Mouse (Mus musculus) B cell, adult 67 days (primary cell): ENCODE data around the gene Klf15. TPM values are rescaled to one million over a fixed set of nuclear protein-coding genes. Genes with fewer than 3 reads are reported as not detected.

Source experiments
- total RNA-seq, 2 experiments: library from RNA; stranded (reverse); gene quantifications; 4 replicates each; pipeline ENCODE4 v1.2.4; 2023

Gene Klf15
- total RNA-seq = not detected

DNA sequence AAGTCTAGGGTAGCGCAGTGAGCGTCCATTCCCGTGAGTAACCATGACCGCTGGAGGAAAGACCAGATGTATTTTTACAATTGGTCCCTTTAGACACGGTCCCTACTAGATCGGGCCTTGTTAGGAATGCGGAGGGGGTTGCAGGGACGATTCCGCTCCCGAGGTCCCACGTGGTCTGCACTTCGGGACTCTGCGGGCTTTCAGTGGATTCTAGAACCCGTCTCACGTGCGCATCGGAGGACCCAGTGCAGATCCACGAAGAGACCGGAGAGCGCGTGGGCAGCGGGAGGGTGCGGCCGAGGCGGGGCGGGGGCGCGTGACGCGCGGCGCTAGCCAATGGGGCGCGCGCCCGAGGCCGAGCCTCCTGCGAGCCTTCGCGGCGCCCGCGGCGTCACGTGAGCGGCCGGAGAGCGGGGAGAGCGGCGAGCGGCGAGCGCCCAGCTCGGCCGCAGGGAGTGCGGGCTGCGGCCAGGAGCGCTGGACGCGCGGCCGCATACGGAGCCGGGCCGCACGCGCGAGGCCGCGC, at the start of gene Klf15:
Gene Klf15, plus strand, starts transcription at position 396 of the 526 bp plus-strand sequence.

DNA sequence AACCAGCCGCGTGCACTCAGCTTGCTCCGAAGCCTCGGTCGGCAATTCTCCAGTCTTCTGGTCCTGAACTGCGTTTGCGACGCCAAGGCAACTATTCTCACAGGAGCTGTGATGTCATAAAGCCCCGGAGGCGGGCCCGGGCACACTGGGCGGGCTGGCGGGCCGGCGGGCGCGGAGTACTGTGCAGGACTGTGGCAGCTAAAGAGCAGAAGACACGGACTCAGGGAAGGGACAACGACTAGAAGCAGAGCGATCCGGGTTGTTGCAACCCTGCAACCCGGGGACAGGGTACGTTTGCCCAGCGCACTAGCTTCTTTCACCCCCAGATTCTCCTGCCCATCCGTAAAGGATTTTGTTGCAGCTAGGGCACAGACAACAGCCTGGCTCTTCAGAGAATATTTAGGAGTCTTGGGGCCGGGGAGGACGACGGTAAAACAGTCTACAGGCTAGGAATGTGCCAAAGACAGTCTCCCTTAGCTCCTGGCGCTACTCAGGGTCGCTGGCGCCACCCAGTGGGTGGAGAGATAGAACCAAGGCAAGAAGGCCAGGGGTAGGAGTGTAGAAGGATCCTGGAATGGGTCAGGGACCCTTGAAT, 33.9 kb upstream of the Klf15 start, which contains the start of gene Cfap100:
Gene Cfap100, minus strand, starts transcription at position 418 of the 595 bp plus-strand sequence.

DNA sequence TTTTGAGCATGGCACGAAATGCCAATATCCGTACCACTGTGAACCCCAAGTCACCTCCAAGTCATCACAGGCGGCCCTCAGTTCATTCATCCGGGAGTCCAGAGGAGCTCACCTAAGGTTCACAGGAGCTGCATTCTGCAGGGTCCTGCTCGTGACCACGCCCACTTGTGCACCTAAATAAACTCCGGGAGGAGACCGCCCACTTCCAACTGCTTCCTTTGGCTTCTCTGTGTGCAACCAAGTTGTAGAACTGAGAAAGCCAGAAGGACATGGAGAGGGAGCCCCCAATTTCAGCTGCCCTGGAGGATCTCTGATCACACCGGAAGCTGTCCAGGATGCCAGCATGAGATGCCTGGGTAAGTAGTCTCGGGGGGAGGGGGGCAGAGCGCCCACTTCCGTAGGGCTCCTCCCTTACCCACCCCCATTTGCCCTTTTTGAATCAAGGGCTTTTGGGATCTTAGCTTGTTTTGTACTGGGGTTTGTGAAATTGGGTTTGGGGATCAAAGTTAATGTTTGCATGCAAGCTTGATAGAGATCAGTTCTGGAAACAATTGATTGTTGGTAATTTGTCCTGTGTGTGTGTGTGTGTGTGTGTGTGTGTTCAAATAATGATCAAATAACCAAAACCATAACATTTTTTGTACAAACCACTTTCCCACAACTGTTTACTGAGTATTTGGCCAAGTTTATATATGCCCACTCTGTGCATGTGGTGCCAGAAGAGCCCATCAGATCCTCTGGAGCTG, 24.0 kb downstream of the Klf15 start, which contains the start of gene Aldh1l1:
Gene Aldh1l1, plus strand, starts transcription at position 252 of the 746 bp plus-strand sequence.

Other genes starting within 250 kb of the Klf15 start
- not detected for gene Vmn1r53, start 238.1 kb upstream of the Klf15 start, total RNA-seq
- gene Vmn1r54, start 216.3 kb upstream of the Klf15 start, total RNA-seq = not detected
- not detected for gene BC048671, start 161.4 kb upstream of the Klf15 start, total RNA-seq
- not detected for gene Chst13, start 137.4 kb upstream of the Klf15 start, total RNA-seq
- gene Uroc1, start 129.3 kb upstream of the Klf15 start, total RNA-seq = not detected
- 10 to 100 TPM; 30.2 to 32.8 TPM for gene Zxdc, start 93.1 kb upstream of the Klf15 start, total RNA-seq
- not detected for gene Cfap100, start 33.8 kb upstream of the Klf15 start, total RNA-seq
- gene Aldh1l1, start 23.9 kb downstream of the Klf15 start, total RNA-seq = not detected
- 1 to 10 TPM; 4.8 to 5.2 TPM for gene Slc41a3, start 142.1 kb downstream of the Klf15 start, total RNA-seq